Mouse (Mus musculus) heart, adult 9 months (tissue): ENCODE measurements around the gene Cracr2a.
"Not testable (repeated sequence)": the region's sequence is repeated elsewhere in the genome, so short reads cannot be mapped to it uniquely, and the experiment has no call there.

ENCODE experiments used
- DNase-seq, 2 experiments: peaks; one replicate each; pipeline ENCODE4 v3.0.0; 2022; ENCODE audit warnings: low spot score in 2 of 2

The Cracr2a gene

GRCm38 (mm10) chr6:127561231-127562020 lies at the start of gene Cracr2a:
Gene Cracr2a (plus strand): TSS chr6:127561338.
- peak; percentile 84 to 85 for DNase-seq

- DNase-seq: not testable (repeated sequence)
Observed at GRCm38 (mm10) chr6:127513776-127514175, 47.4 kb upstream of the Cracr2a start.

- no peak for DNase-seq
Observed at GRCm38 (mm10) chr6:127521176-127521575, 40.0 kb upstream of the Cracr2a start.

GRCm38 (mm10) chr6:127522326-127522725 lies 38.8 kb upstream of the Cracr2a start:
- no peak for DNase-seq

- no peak for DNase-seq
Observed at GRCm38 (mm10) chr6:127524442-127524841, 36.7 kb upstream of the Cracr2a start.

GRCm38 (mm10) chr6:127528625-127529024 lies 32.5 kb upstream of the Cracr2a start:
- no peak for DNase-seq

GRCm38 (mm10) chr6:127529451-127529850 lies 31.7 kb upstream of the Cracr2a start:
- DNase-seq: peak; percentile 70 to 87

- DNase-seq: no peak
Observed at GRCm38 (mm10) chr6:127530206-127530605, 30.9 kb upstream of the Cracr2a start.

- DNase-seq: no peak
Observed at GRCm38 (mm10) chr6:127531412-127532205, 29.5 kb upstream of the Cracr2a start.

- no peak for DNase-seq
Observed at GRCm38 (mm10) chr6:127532304-127532703, 28.8 kb upstream of the Cracr2a start.

GRCm38 (mm10) chr6:127533766-127534165 lies 27.4 kb upstream of the Cracr2a start:
- DNase-seq: no peak

GRCm38 (mm10) chr6:127537035-127537434 lies 24.1 kb upstream of the Cracr2a start:
- DNase-seq: no peak

- DNase-seq: no peak
Observed at GRCm38 (mm10) chr6:127538118-127538517, 23.0 kb upstream of the Cracr2a start.

- no peak for DNase-seq
Observed at GRCm38 (mm10) chr6:127539226-127539625, 21.9 kb upstream of the Cracr2a start.

- DNase-seq: no peak
Observed at GRCm38 (mm10) chr6:127539659-127540058, 21.5 kb upstream of the Cracr2a start.

GRCm38 (mm10) chr6:127540517-127540916 lies 20.6 kb upstream of the Cracr2a start:
- no peak for DNase-seq

- peak; percentile 29 to 61 for DNase-seq
Observed at GRCm38 (mm10) chr6:127541617-127542374, 19.3 kb upstream of the Cracr2a start.

- peak; percentile 64 to 72 for DNase-seq
Observed at GRCm38 (mm10) chr6:127546676-127547075, 14.5 kb upstream of the Cracr2a start.

- no peak for DNase-seq
Observed at GRCm38 (mm10) chr6:127552940-127553339, 8.2 kb upstream of the Cracr2a start.

- DNase-seq: peak; percentile 68 to 80
Observed at GRCm38 (mm10) chr6:127555553-127555952, 5.6 kb upstream of the Cracr2a start.

GRCm38 (mm10) chr6:127560872-127561230 lies 287 bp upstream of the Cracr2a start:
- no peak for DNase-seq

GRCm38 (mm10) chr6:127563511-127563910 lies 2.4 kb downstream of the Cracr2a start:
- no peak for DNase-seq
